Mouse (Mus musculus) CH12.LX (cell line): ENCODE data around the gene Fosl1.

Experiments
- CTCF ChIP-seq, 2 experiments: IDR thresholded peaks in 1 of 2; conservative IDR thresholded peaks in 1 of 2; 2 replicates each; pipeline ENCODE4 v1.5.1; 2011 to 2012; ENCODE audit warnings: low read depth in 2 of 2, low read length in 2 of 2, improper control_type of control experiment in 1 of 2, inconsistent platforms in 1 of 2, mild to moderate bottlenecking in 1 of 2, moderate library complexity in 1 of 2
- MEF2A ChIP-seq: IDR thresholded peaks from 2 replicates; pipeline ENCODE4 v1.6.1; 2014; ENCODE audit warnings: low read depth, mild to moderate bottlenecking, inconsistent platforms, low read length, improper control_type of control experiment, borderline replicate concordance
- NELFE ChIP-seq: IDR thresholded peaks from 2 replicates; pipeline ENCODE4 v1.6.1; 2011; ENCODE audit warnings: low read depth, low read length, improper control_type of control experiment
- POLR2A ChIP-seq: IDR thresholded peaks from 2 replicates; pipeline ENCODE4 v1.6.1; 2011; ENCODE audit warnings: low read depth, mild to moderate bottlenecking, improper control_type of control experiment, low read length
- RCOR1 ChIP-seq: conservative IDR thresholded peaks from 2 replicates; pipeline ENCODE4 v1.6.1; 2012; ENCODE audit warnings: low read depth, mild to moderate bottlenecking, inconsistent platforms, low read length, improper control_type of control experiment
- USF2 ChIP-seq: conservative IDR thresholded peaks from 2 replicates; pipeline ENCODE4 v1.6.1; 2011; ENCODE audit warnings: low read depth, low read length, improper control_type of control experiment

GRCm38 (mm10) chr19:5408057-5409001 lies 39.0 kb upstream of the Fosl1 start:
- TF ChIP-seq CTCF (conservative IDR thresholded peaks at IDR 0.05 in 1 of 2, IDR thresholded peaks at IDR 0.05 in 1 of 2; ENCODE audit: low read depth in 2 of 2, low read length in 2 of 2), result no peak
- TF ChIP-seq USF2, result no peak
- no peak for TF ChIP-seq POLR2A
- no peak for TF ChIP-seq RCOR1
- no peak for TF ChIP-seq MEF2A
- no peak for TF ChIP-seq NELFE
